Mouse (Mus musculus) testis, adult 2 months (tissue): Measurements from ENCODE around the gene Ip6k3.

Experiments used
- CTCF ChIP-seq: fragments of 200-500 bp; IDR thresholded peaks from 2 replicates; pipeline ENCODE4 v1.5.1; 2012; ENCODE audit warnings: low read depth, mild to moderate bottlenecking, inconsistent platforms, low read length, moderate library complexity; ENCODE audit not compliant: control insufficient read depth, insufficient read depth, insufficient replicate concordance
- POLR2A ChIP-seq: fragments of 200-500 bp; IDR thresholded peaks from 2 replicates; pipeline ENCODE4 v1.6.1; 2012; ENCODE audit warnings: low read depth, mild to moderate bottlenecking, inconsistent platforms, low read length, moderate library complexity; ENCODE audit not compliant: control insufficient read depth

- TF ChIP-seq POLR2A: no peak; the same call in 1 of the 2 replicates
- TF ChIP-seq CTCF: peak; percentile 40; the same call in 1 of the 2 replicates
These were observed 71.9 kb downstream of the Ip6k3 start for GRCm38 (mm10) chr17:27095690-27096089.
